Mouse (Mus musculus) intestine, embryonic 16.5 days (tissue): ENCODE measurements around the gene Nckap1. TPM values are rescaled to one million over a fixed set of nuclear protein-coding genes. Genes with fewer than 3 reads are reported as not detected.
"Not testable (repeated sequence)": the region's sequence is repeated elsewhere in the genome, so short reads cannot be mapped to it uniquely, and the experiment has no call there.

Source experiments
- ATAC-seq: fragments of 200-750 bp; cut with Nextera tagmentation; 2 replicates; pipeline ENCODE4 v1.8.0; 2017; ENCODE audit warnings: moderate TSS enrichment, moderate library complexity
- H3K27ac ChIP-seq: fragments of 300-500 bp; sonication (generic); 2 replicates; pipeline ENCODE4 v1.5.1; 2014; ENCODE audit warnings: mild to moderate bottlenecking, low read length
- H3K27me3 ChIP-seq: fragments of 300-500 bp; sonication (generic); replicated peaks from 2 replicates; pipeline ENCODE4 v1.6.1; 2014; ENCODE audit warnings: low read length, control low read depth, mixed read lengths; ENCODE audit not compliant: control insufficient read depth, insufficient read depth
- H3K36me3 ChIP-seq: fragments of 300-500 bp; sonication (generic); 2 replicates; pipeline ENCODE4 v1.6.1; 2014; ENCODE audit warnings: low read length, control low read depth; ENCODE audit not compliant: control insufficient read depth, insufficient read depth
- H3K4me1 ChIP-seq: fragments of 300-500 bp; sonication (generic); 2 replicates; pipeline ENCODE4 v1.6.1; 2014; ENCODE audit warnings: low read length, control low read depth, mixed read lengths; ENCODE audit not compliant: control insufficient read depth, insufficient read depth
- H3K4me2 ChIP-seq: fragments of 300-500 bp; sonication (generic); 2 replicates; pipeline ENCODE4 v1.6.1; 2014; ENCODE audit warnings: low read depth, low read length, control low read depth
- H3K4me3 ChIP-seq: fragments of 300-500 bp; sonication (generic); 2 replicates; pipeline ENCODE4 v1.5.1; 2014; ENCODE audit warnings: mild to moderate bottlenecking, low read length
- H3K9ac ChIP-seq: fragments of 300-500 bp; sonication (generic); 2 replicates; pipeline ENCODE4 v1.6.1; 2014; ENCODE audit warnings: low read depth, low read length
- H3K9me3 ChIP-seq: fragments of 300-500 bp; sonication (generic); 2 replicates; pipeline ENCODE4 v1.6.1; 2016; ENCODE audit warnings: low read length, control low read depth; ENCODE audit not compliant: control insufficient read depth
- WGBS: fragments of 180-500 bp; shearing (Covaris S2); extraction: QIAGEN DNeasy Blood & Tissue Kit; methylation state at CpG from one replicate; pipeline ENCODE4 v1.1.7; 2014; 5-methylcytosine and 5-hydroxymethylcytosine counted together
- polyA plus RNA-seq: library from polyadenylated mRNA; unstranded; fragments of >200 nt; fragmentation: Nextera tagmentation; extraction: Ambion mirVana; gene quantifications from 2 replicates; pipeline ENCODE4 v1.2.1, GENCODE M21; 2015

The Nckap1 gene
- polyA plus RNA-seq, 1 experiment from 2014 or later: 26.1 TPM

- H3K4me2 ChIP-seq: no peak overlapping the region
- no peaks in the 10 kb centered on the region for H3K27me3 ChIP-seq
- H3K9me3 ChIP-seq: no peaks in the 10 kb centered on the region
- WGBS: 88% methylated on average over 2 of the region's 2 CpGs
- H3K4me1 ChIP-seq: no peaks in the 10 kb centered on the region
- no peak overlapping the region for H3K27ac ChIP-seq
- no peak overlapping the region for H3K9ac ChIP-seq
- no peak overlapping the region for H3K4me3 ChIP-seq
- H3K36me3 ChIP-seq: peaks cover 17% of the 10 kb centered on the region
- no peak for ATAC-seq
Observed at GRCm38 (mm10) chr2:80536608-80537007, 44.6 kb downstream of the Nckap1 start.

DNA sequence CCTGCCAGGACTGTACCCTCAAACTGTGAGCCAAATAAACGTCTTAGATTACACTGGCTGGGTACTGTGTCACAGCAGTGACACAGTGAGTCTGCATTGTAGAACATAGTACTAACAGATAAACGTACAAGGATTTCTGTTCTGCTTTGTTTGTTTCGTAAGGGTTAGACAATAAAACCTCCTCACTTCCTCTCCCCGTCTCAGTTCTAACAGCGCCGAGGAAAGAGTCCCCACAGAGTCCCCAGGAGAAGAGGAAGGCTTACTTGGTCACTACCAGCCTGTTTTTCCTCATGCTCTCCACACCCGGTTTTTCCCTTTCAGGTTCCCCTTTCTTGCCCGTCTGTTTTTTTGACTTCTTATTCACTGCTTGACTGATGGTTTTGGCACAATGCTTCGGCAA, 56.9 kb downstream of the Nckap1 start:
- Histone ChIP-seq H3K36me3 (peaks cover 20% of the 10 kb centered on the region), H3K27ac (no peak overlapping the region), H3K9me3 (no peaks in the 10 kb centered on the region), H3K9ac (no peak overlapping the region), H3K4me2 (no peak overlapping the region), H3K4me3 (no peak overlapping the region), H3K27me3 (no peaks in the 10 kb centered on the region), H3K4me1 (no peaks in the 10 kb centered on the region)
- no peak for ATAC-seq
- WGBS: 85% methylated on average over 9 of the region's 9 CpGs

- Histone ChIP-seq H3K9me3 (no peaks in the 10 kb centered on the region), H3K4me3 (no peak overlapping the region), H3K27me3 (no peaks in the 10 kb centered on the region), H3K4me2 (no peak overlapping the region), H3K9ac (no peak overlapping the region), H3K4me1 (no peaks in the 10 kb centered on the region), H3K27ac (no peak overlapping the region), H3K36me3 (no peaks in the 10 kb centered on the region)
- no peak for ATAC-seq
- WGBS: 71% methylated on average over 7 of the region's 7 CpGs
Observed at GRCm38 (mm10) chr2:80506051-80506802, 75.0 kb downstream of the Nckap1 start.

DNA sequence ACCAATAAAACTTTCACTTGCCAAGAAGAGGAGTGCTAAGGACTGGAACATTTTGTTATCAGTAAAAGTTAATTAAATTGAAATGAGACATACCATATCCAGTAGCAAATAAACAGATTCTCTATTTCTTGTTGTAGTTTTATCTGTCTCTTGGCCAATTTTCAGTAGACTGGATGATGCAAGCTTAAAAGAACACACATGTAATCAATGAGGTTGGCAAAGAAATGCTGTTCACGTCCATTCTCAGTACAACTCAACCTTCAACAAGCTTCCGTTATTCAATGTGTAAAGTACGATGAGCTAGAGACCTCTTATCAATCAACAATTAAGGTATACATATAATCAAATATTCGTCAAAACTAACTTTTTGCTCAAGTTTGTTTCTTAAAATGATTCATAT, 79.0 kb downstream of the Nckap1 start:
- Histone ChIP-seq H3K4me2 (no peak overlapping the region), H3K36me3 (peaks cover 3% of the 10 kb centered on the region; the same call in 1 of the 2 replicates), H3K4me1 (no peaks in the 10 kb centered on the region), H3K27me3 (no peaks in the 10 kb centered on the region), H3K4me3 (no peak overlapping the region), H3K9ac (no peak overlapping the region), H3K27ac (no peak overlapping the region), H3K9me3 (no peaks in the 10 kb centered on the region)
- no peak for ATAC-seq
- 93% methylated on average over 4 of the region's 4 CpGs for WGBS

DNA sequence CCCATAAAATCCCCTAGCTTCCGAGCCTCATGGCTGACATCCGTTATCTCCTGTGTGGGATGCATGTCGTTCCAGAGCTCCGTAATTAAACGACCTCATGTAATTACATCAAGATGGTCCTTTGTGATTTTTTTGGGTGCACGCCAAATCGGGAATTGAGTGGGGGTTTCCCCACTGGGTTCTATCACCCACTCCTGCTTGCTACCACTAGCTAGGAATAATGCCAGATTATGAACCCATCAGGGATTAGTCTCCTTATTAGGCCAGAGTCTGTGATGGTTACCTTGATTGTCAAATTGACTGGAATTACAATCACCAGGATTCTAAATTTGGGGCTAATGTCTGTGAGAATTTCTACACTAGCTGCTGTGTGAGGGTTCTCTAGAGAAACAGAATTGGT, 85.9 kb downstream of the Nckap1 start:
- H3K9me3 ChIP-seq, H3K36me3 ChIP-seq, H3K9ac ChIP-seq, H3K4me1 ChIP-seq, ATAC-seq, H3K4me2 ChIP-seq, H3K27ac ChIP-seq, H3K27me3 ChIP-seq, H3K4me3 ChIP-seq: not testable (repeated sequence)
- WGBS: 69% methylated on average over 7 of the region's 7 CpGs

DNA sequence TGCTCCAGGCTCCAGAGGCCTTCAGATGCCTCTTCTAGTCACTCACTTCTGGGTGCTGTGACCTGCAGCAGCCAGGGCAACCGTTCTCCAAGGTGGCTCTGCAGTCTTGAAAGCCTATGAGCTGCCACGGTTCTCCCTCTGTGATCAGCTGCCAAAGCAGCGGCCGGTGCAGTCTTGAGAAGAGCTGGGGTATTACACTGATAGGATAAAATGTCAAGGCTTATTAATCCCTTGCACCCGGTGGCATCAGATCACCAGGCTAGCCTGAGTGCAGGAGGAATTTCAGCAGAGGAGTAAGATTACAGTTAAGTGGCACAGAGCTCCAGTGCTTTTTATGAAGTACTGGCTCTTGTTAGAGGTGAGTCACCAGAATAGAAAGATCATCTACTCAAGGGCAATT, 94.3 kb downstream of the Nckap1 start:
- no peaks in the 10 kb centered on the region for H3K9me3 ChIP-seq
- WGBS: 73% methylated on average over 5 of the region's 5 CpGs
- no peaks in the 10 kb centered on the region for H3K36me3 ChIP-seq
- no peaks in the 10 kb centered on the region for H3K27me3 ChIP-seq
- H3K27ac ChIP-seq: no peak overlapping the region
- H3K4me1 ChIP-seq: no peaks in the 10 kb centered on the region
- H3K9ac ChIP-seq: no peak overlapping the region
- no peak overlapping the region for H3K4me2 ChIP-seq
- H3K4me3 ChIP-seq: no peak overlapping the region
- no peak for ATAC-seq

- no peaks in the 10 kb centered on the region for H3K27me3 ChIP-seq
- H3K4me2 ChIP-seq: no peak overlapping the region
- no peak for ATAC-seq
- WGBS: 90% methylated on average over 5 of the region's 5 CpGs
- no peaks in the 10 kb centered on the region for H3K4me1 ChIP-seq
- H3K36me3 ChIP-seq: no peaks in the 10 kb centered on the region
- H3K9me3 ChIP-seq: no peaks in the 10 kb centered on the region
- no peak overlapping the region for H3K4me3 ChIP-seq
- no peak overlapping the region for H3K9ac ChIP-seq
- no peak overlapping the region for H3K27ac ChIP-seq
Observed at GRCm38 (mm10) chr2:80484951-80485350, 96.2 kb downstream of the Nckap1 start.

DNA sequence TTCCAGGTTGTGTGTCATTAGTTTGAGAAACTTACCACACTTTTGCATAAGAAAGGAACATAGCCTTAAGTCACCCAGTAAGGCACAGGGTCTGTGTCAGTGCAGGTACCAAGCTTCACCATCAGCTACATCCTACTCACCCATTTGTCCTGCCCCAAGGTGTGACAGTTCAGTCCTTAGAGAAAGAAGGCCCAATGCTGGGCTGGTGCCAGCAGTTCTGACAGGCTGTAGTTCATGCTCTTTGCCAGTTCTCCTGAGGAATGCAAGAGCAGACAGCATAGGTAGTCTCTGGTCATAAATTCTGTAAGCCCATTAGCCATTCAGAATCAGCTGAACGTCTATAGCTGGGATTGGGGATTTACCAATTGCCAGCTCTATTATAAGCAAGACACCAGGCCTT, 105.3 kb downstream of the Nckap1 start:
- WGBS: 47% methylated on average over 1 of the region's 1 CpGs
- H3K27ac ChIP-seq: no peak overlapping the region
- H3K9ac ChIP-seq: no peak overlapping the region
- no peak overlapping the region for H3K4me3 ChIP-seq
- no peak overlapping the region for H3K4me2 ChIP-seq
- no peaks in the 10 kb centered on the region for H3K36me3 ChIP-seq
- H3K27me3 ChIP-seq: no peaks in the 10 kb centered on the region
- no peaks in the 10 kb centered on the region for H3K9me3 ChIP-seq
- no peaks in the 10 kb centered on the region for H3K4me1 ChIP-seq
- ATAC-seq: no peak

GRCm38 (mm10) chr2:80474247-80474796, 106.9 kb downstream of the Nckap1 start:
- H3K27me3 ChIP-seq: no peaks in the 10 kb centered on the region
- 53% methylated on average over 5 of the region's 5 CpGs for WGBS
- no peak overlapping the region for H3K27ac ChIP-seq
- no peak overlapping the region for H3K4me3 ChIP-seq
- ATAC-seq: peak; percentile 88
- no peak overlapping the region for H3K9ac ChIP-seq
- no peak overlapping the region for H3K4me2 ChIP-seq
- H3K9me3 ChIP-seq: no peaks in the 10 kb centered on the region
- no peaks in the 10 kb centered on the region for H3K36me3 ChIP-seq
- H3K4me1 ChIP-seq: no peaks in the 10 kb centered on the region
